Mouse (Mus musculus) myocyte (in vitro differentiated cells): ENCODE results near the gene Gmeb1. TPM values are rescaled to one million over a fixed set of nuclear protein-coding genes. Genes with fewer than 3 reads are reported as not detected.

Experiments used
- H3K27me3 ChIP-seq: one replicate; pipeline ENCODE4 v1.6.1; 2011; ENCODE audit not compliant: control insufficient read depth, insufficient read depth, insufficient read length
- H3K36me3 ChIP-seq: one replicate; pipeline ENCODE4 v1.6.1; 2011; ENCODE audit not compliant: control insufficient read depth, insufficient read depth
- H3K4me2 ChIP-seq: one replicate; pipeline ENCODE4 v1.6.1; 2011; ENCODE audit warnings: low read depth, control low read depth
- H3K4me3 ChIP-seq: one replicate; pipeline ENCODE4 v1.5.1; 2011; ENCODE audit warnings: mild to moderate bottlenecking, control low read depth, moderate library complexity
- H3K79me2 ChIP-seq: one replicate; pipeline ENCODE4 v1.6.1; 2011; ENCODE audit not compliant: control insufficient read depth, insufficient read depth
- H3ac ChIP-seq: one replicate; pipeline ENCODE4 v1.6.1; 2011; ENCODE audit not compliant: control insufficient read depth, insufficient read length
- CEBPB ChIP-seq: IDR thresholded peaks from 2 replicates; pipeline ENCODE4 v1.6.1; 2011; ENCODE audit warnings: mild to moderate bottlenecking, moderate library complexity; ENCODE audit not compliant: poor library complexity, insufficient read depth, severe bottlenecking
- E2F4 ChIP-seq: IDR thresholded peaks from one replicate; pipeline ENCODE4 v1.6.1; 2011; ENCODE audit warnings: mild to moderate bottlenecking, control low read depth, moderate library complexity; ENCODE audit not compliant: insufficient read depth
- MAX ChIP-seq: IDR thresholded peaks from one replicate; pipeline ENCODE4 v1.6.1; 2011; ENCODE audit warnings: low read depth, mild to moderate bottlenecking, control low read depth
- MYOD1 ChIP-seq, 3 experiments: IDR thresholded peaks; one replicate each; pipeline ENCODE4 v1.6.1; 2011; ENCODE audit warnings: control low read depth in 2 of 3, low read depth in 2 of 3, mild to moderate bottlenecking in 2 of 3, moderate library complexity in 1 of 3; ENCODE audit not compliant: insufficient read length in 2 of 3, control insufficient read depth in 1 of 3
- MYOG ChIP-seq, 3 experiments: IDR thresholded peaks; one replicate each; pipeline ENCODE4 v1.6.1; 2011; ENCODE audit warnings: control low read depth in 2 of 3, low read depth in 2 of 3, mild to moderate bottlenecking in 2 of 3; ENCODE audit not compliant: insufficient read length in 2 of 3, control insufficient read depth in 1 of 3, insufficient read depth in 1 of 3
- POLR2A ChIP-seq: IDR thresholded peaks from one replicate; pipeline ENCODE4 v1.6.1; 2011; ENCODE audit warnings: low read depth, mild to moderate bottlenecking, control low read depth, moderate library complexity; ENCODE audit not compliant: insufficient read length
- POLR2AphosphoS2 ChIP-seq: IDR thresholded peaks from one replicate; pipeline ENCODE4 v1.6.1; 2011; ENCODE audit warnings: low read depth, control low read depth; ENCODE audit not compliant: insufficient read length
- REST ChIP-seq: IDR thresholded peaks from one replicate; pipeline ENCODE4 v1.6.1; 2011; ENCODE audit warnings: mild to moderate bottlenecking, control low read depth, moderate library complexity; ENCODE audit not compliant: insufficient read depth, insufficient read length
- SRF ChIP-seq: IDR thresholded peaks from one replicate; pipeline ENCODE4 v1.6.1; 2011; ENCODE audit warnings: low read depth; ENCODE audit not compliant: control insufficient read depth, insufficient read length
- TCF12 ChIP-seq: IDR thresholded peaks from one replicate; pipeline ENCODE4 v1.6.1; 2011; ENCODE audit warnings: mild to moderate bottlenecking, control low read depth; ENCODE audit not compliant: poor library complexity, insufficient read depth, severe bottlenecking
- TCF3 ChIP-seq: IDR thresholded peaks from one replicate; pipeline ENCODE4 v1.6.1; 2011; ENCODE audit warnings: low read depth, control low read depth; ENCODE audit not compliant: insufficient read length
- USF1 ChIP-seq: IDR thresholded peaks from one replicate; pipeline ENCODE4 v1.6.1; 2011; ENCODE audit warnings: low read depth, mild to moderate bottlenecking, control low read depth, moderate library complexity
- polyA plus RNA-seq: library from polyadenylated mRNA; unstranded; fragments of >200 nt; fragmentation: generic; extraction: Trizol; gene quantifications from one replicate; pipeline ENCODE4 v1.2.1, GENCODE M21; 2012; ENCODE audit warnings: missing spikeins

Gmeb1 gene
- polyA plus RNA-seq, 1 experiment: 11.7 TPM

DNA sequence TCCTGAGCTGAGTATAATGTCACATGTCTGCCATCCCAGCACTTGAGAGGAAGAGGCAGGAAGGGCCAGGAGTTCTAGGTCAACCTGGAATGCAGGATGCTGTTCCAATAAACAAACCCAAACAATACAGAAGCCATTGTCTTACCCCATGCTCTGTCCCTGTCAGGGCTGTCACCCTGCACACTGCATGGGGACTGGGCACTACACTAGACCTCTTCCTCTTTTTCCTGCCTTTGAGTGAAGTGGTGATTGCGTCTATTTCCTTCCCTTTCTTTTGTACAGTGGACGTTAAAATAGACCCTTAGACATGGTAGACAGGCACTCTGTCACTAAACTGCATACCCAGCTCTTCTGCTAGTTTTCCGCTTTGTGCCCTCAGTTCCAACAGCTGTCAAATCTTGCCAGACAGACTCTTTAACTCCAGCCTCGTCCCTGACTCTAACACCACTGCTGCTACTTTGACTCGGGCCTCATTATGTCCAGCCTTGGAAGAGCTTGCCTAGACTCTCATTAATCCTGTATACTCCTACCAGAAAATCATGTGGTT, 13.9 kb downstream of the Gmeb1 start:
- no peaks in the 10 kb centered on the region for H3K27me3 ChIP-seq
- no peaks in the 10 kb centered on the region for H3K79me2 ChIP-seq
- H3K4me3 ChIP-seq: no peak overlapping the region
- no peak overlapping the region for H3K4me2 ChIP-seq
- TF ChIP-seq POLR2A: no peak
- no peak for TF ChIP-seq POLR2AphosphoS2
- no peak for TF ChIP-seq TCF12
- no peak for TF ChIP-seq MAX
- no peak for TF ChIP-seq MYOD1 (IDR thresholded peaks at IDR 0.05; ENCODE audit: control insufficient read depth in 1 of 3, insufficient read length in 2 of 3, low read depth in 2 of 3)
- TF ChIP-seq E2F4: no peak
- no peak for TF ChIP-seq CEBPB
- TF ChIP-seq MYOG (IDR thresholded peaks at IDR 0.05; ENCODE audit: control insufficient read depth in 1 of 3, insufficient read depth in 1 of 3, insufficient read length in 2 of 3, low read depth in 2 of 3): no peak
- no peak for TF ChIP-seq SRF
- H3ac ChIP-seq: no peak overlapping the region
- H3K36me3 ChIP-seq: peaks cover 41% of the 10 kb centered on the region

- H3K79me2 ChIP-seq: no peaks in the 10 kb centered on the region
- TF ChIP-seq MYOG (IDR thresholded peaks at IDR 0.05; ENCODE audit: control insufficient read depth in 1 of 3, insufficient read depth in 1 of 3, insufficient read length in 2 of 3, low read depth in 2 of 3): no peak
- no peak for TF ChIP-seq SRF
- TF ChIP-seq POLR2AphosphoS2: no peak
- TF ChIP-seq POLR2A: no peak
Measured at GRCm38 (mm10) chr4:132245643-132246042, 15.8 kb downstream of the Gmeb1 start.

GRCm38 (mm10) chr4:132241208-132241607, 20.2 kb downstream of the Gmeb1 start:
- peaks cover 26% of the 10 kb centered on the region for H3K36me3 ChIP-seq
- H3K4me3 ChIP-seq: no peak overlapping the region
- no peak overlapping the region for H3K4me2 ChIP-seq
- H3K27me3 ChIP-seq: no peaks in the 10 kb centered on the region
- H3K79me2 ChIP-seq: no peaks in the 10 kb centered on the region
- no peak for TF ChIP-seq SRF
- no peak for TF ChIP-seq POLR2A
- no peak for TF ChIP-seq TCF3
- TF ChIP-seq USF1: no peak
- no peak for TF ChIP-seq REST
- no peak for TF ChIP-seq TCF12
- TF ChIP-seq MAX: no peak
- no peak for TF ChIP-seq E2F4
- TF ChIP-seq POLR2AphosphoS2: no peak
- TF ChIP-seq MYOG (IDR thresholded peaks at IDR 0.05; ENCODE audit: control insufficient read depth in 1 of 3, insufficient read depth in 1 of 3, insufficient read length in 2 of 3, low read depth in 2 of 3): no peak
- TF ChIP-seq MYOD1 (IDR thresholded peaks at IDR 0.05; ENCODE audit: control insufficient read depth in 1 of 3, insufficient read length in 2 of 3, low read depth in 2 of 3): no peak
- no peak for TF ChIP-seq CEBPB
- H3ac ChIP-seq: no peak overlapping the region

More at GRCm38 (mm10) chr4:132245643-132246042, 15.8 kb downstream of the Gmeb1 start:
- Histone ChIP-seq H3K27me3 (no peaks in the 10 kb centered on the region), H3ac (no peak overlapping the region), H3K4me2 (no peak overlapping the region), H3K36me3 (peaks cover 35% of the 10 kb centered on the region), H3K4me3 (no peak overlapping the region)

DNA sequence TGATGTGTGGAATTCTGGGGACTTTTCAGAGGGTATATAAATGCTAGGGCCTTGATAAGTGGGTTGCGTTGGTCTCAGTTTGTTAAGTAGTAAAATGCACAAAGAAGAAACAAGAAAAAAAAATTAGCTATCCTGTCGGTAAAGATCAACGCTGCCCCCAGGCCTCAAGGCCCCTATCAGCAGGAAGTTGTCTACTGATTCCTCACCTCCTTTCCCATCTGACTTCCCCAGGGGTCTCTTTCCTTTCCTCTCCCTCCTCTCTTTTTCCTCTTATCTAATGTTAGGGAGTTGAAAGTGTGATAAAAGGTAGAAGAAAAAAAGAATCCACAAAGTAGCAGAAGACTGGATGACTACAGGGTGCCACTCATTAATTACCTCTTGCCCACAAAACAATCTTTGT, 21.0 kb downstream of the Gmeb1 start:
- Histone ChIP-seq H3K4me3 (no peak overlapping the region), H3ac (no peak overlapping the region), H3K27me3 (no peaks in the 10 kb centered on the region), H3K36me3 (peaks cover 30% of the 10 kb centered on the region), H3K4me2 (no peak overlapping the region), H3K79me2 (no peaks in the 10 kb centered on the region)
- no peak for TF ChIP-seq TCF12
- TF ChIP-seq CEBPB: no peak
- TF ChIP-seq MYOD1 (IDR thresholded peaks at IDR 0.05; ENCODE audit: control insufficient read depth in 1 of 3, insufficient read length in 2 of 3, low read depth in 2 of 3): no peak
- TF ChIP-seq MYOG (IDR thresholded peaks at IDR 0.05; ENCODE audit: control insufficient read depth in 1 of 3, insufficient read depth in 1 of 3, insufficient read length in 2 of 3, low read depth in 2 of 3): no peak
- TF ChIP-seq POLR2A: no peak
- no peak for TF ChIP-seq POLR2AphosphoS2
- no peak for TF ChIP-seq REST
- no peak for TF ChIP-seq USF1
- TF ChIP-seq MAX: no peak
- TF ChIP-seq E2F4: no peak
- no peak for TF ChIP-seq TCF3
- no peak for TF ChIP-seq SRF

- Histone ChIP-seq H3K4me3 (no peak overlapping the region), H3K79me2 (no peaks in the 10 kb centered on the region), H3ac (no peak overlapping the region), H3K36me3 (peaks cover 26% of the 10 kb centered on the region), H3K4me2 (no peak overlapping the region), H3K27me3 (no peaks in the 10 kb centered on the region)
- TF ChIP-seq MYOD1 (IDR thresholded peaks at IDR 0.05; ENCODE audit: control insufficient read depth in 1 of 3, insufficient read length in 2 of 3, low read depth in 2 of 3): no peak
Measured at GRCm38 (mm10) chr4:132238356-132238755, 23.0 kb downstream of the Gmeb1 start.
